Mouse (Mus musculus) intestine, embryonic 15.5 days (tissue): Measurements from ENCODE around the gene Iqcf4. TPM values are rescaled to one million over a fixed set of nuclear protein-coding genes. Genes with fewer than 3 reads are reported as not detected.

Source experiments
- ATAC-seq: fragments of 200-750 bp; cut with Nextera tagmentation; 2 replicates; pipeline ENCODE4 v1.8.0; 2017; ENCODE audit warnings: moderate TSS enrichment, moderate library complexity
- H3K27ac ChIP-seq: fragments of 300-500 bp; sonication (generic); 2 replicates; pipeline ENCODE4 v1.5.1; 2015; ENCODE audit warnings: mild to moderate bottlenecking, inconsistent platforms
- H3K27me3 ChIP-seq: fragments of 300-500 bp; sonication (generic); replicated peaks from 2 replicates; pipeline ENCODE4 v1.6.1; 2015; ENCODE audit warnings: inconsistent platforms
- H3K36me3 ChIP-seq: fragments of 300-500 bp; sonication (generic); 2 replicates; pipeline ENCODE4 v1.6.1; 2015; ENCODE audit warnings: inconsistent platforms
- H3K4me1 ChIP-seq: fragments of 300-500 bp; sonication (generic); replicated peaks from 2 replicates; pipeline ENCODE4 v1.6.1; 2015; ENCODE audit warnings: inconsistent platforms
- H3K4me2 ChIP-seq: fragments of 300-500 bp; sonication (generic); replicated peaks from 2 replicates; pipeline ENCODE4 v1.6.1; 2015; ENCODE audit warnings: mild to moderate bottlenecking, inconsistent platforms
- H3K4me3 ChIP-seq: fragments of 300-500 bp; sonication (generic); replicated peaks from 2 replicates; pipeline ENCODE4 v1.5.1; 2015; ENCODE audit warnings: inconsistent platforms
- H3K9ac ChIP-seq: fragments of 300-500 bp; sonication (generic); 2 replicates; pipeline ENCODE4 v1.6.1; 2015; ENCODE audit warnings: inconsistent platforms
- H3K9me3 ChIP-seq: fragments of 300-500 bp; sonication (generic); 2 replicates; pipeline ENCODE4 v1.6.1; 2016; ENCODE audit warnings: inconsistent platforms
- WGBS: fragments of 180-500 bp; shearing (Covaris S2); methylation state at CpG from one replicate; pipeline ENCODE4 v1.1.7; 2015; 5-methylcytosine and 5-hydroxymethylcytosine counted together
- polyA plus RNA-seq: library from polyadenylated mRNA; unstranded; fragments of >200 nt; fragmentation: Nextera tagmentation; extraction: Ambion mirVana; gene quantifications from 2 replicates; pipeline ENCODE4 v1.2.1, GENCODE M21; 2015

Gene Iqcf4
- polyA plus RNA-seq, 1 experiment from 2014 or later, result not detected

- 94% methylated on average over 5 of the region's 5 CpGs for WGBS
- no peak for ATAC-seq
These were observed 2.6 kb upstream of the Iqcf4 start for GRCm38 (mm10) chr9:106573366-106573765.

GRCm38 (mm10) chr9:106572186-106572585 is 1.4 kb upstream of the Iqcf4 start:
- Histone ChIP-seq H3K4me2 (no peak overlapping the region), H3K27me3 (no peaks in the 10 kb centered on the region), H3K36me3 (no peaks in the 10 kb centered on the region), H3K4me3 (no peak overlapping the region), H3K9me3 (no peaks in the 10 kb centered on the region), H3K27ac (no peak overlapping the region), H3K9ac (no peak overlapping the region), H3K4me1 (no peaks in the 10 kb centered on the region)
- no peak for ATAC-seq
- 56% methylated on average over 2 of the region's 2 CpGs for WGBS

More at GRCm38 (mm10) chr9:106573366-106573765, 2.6 kb upstream of the Iqcf4 start:
- H3K36me3 ChIP-seq, result no peaks in the 10 kb centered on the region
- no peaks in the 10 kb centered on the region for H3K9me3 ChIP-seq
- no peak overlapping the region for H3K27ac ChIP-seq
- no peaks in the 10 kb centered on the region for H3K4me1 ChIP-seq
- H3K4me2 ChIP-seq, result no peak overlapping the region
- no peak overlapping the region for H3K9ac ChIP-seq
- H3K27me3 ChIP-seq, result no peaks in the 10 kb centered on the region
- no peak overlapping the region for H3K4me3 ChIP-seq

GRCm38 (mm10) chr9:106566437-106566836 is 4.4 kb downstream of the Iqcf4 start:
- Histone ChIP-seq H3K9ac (no peak overlapping the region), H3K4me2 (peak overlapping the region; percentile 26; the same call in 1 of the 2 replicates), H3K9me3 (no peaks in the 10 kb centered on the region), H3K27me3 (no peaks in the 10 kb centered on the region), H3K4me1 (0 out of 2 replicates have a peak, but pooled peaks cover 3% of the 10 kb centered on the region), H3K36me3 (no peaks in the 10 kb centered on the region), H3K4me3 (no peak overlapping the region), H3K27ac (no peak overlapping the region)
- 45% methylated on average over 11 of the region's 11 CpGs for WGBS
- peak; percentile 62; the same call in 1 of the 2 replicates for ATAC-seq

GRCm38 (mm10) chr9:106564025-106564424 is 6.8 kb downstream of the Iqcf4 start:
- no peaks in the 10 kb centered on the region for H3K36me3 ChIP-seq
- H3K9ac ChIP-seq, result no peak overlapping the region
- H3K9me3 ChIP-seq, result no peaks in the 10 kb centered on the region
- no peak overlapping the region for H3K4me3 ChIP-seq
- ATAC-seq, result no peak
- H3K27ac ChIP-seq, result no peak overlapping the region
- H3K4me1 ChIP-seq, result 0 out of 2 replicates have a peak, but pooled peaks cover 3% of the 10 kb centered on the region
- no peak overlapping the region for H3K4me2 ChIP-seq
- 74% methylated on average over 8 of the region's 8 CpGs for WGBS
- H3K27me3 ChIP-seq, result no peaks in the 10 kb centered on the region

DNA sequence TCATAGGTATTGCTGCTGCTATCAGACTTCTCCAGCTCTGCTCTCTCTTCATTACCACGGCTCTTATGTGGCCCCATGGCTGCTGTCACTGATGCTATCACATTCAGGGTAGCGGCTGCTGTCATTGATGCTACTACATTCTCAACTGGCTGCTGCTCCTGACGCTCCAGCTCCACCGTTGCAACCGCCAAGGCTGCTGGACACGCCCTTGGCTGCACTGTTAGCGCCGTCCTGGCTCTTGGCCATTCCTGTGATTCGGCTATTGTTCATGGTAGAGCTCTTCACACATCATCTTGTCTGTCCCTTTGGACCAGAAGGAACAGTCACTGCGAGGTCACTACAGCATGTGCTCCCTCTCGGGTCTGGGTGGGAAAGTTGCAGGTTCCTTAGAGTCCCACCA is 8.5 kb downstream of the Iqcf4 start:
- H3K9me3 ChIP-seq, result no peaks in the 10 kb centered on the region
- 0 out of 2 replicates have a peak, but pooled peaks cover 3% of the 10 kb centered on the region for H3K4me1 ChIP-seq
- H3K9ac ChIP-seq, result no peak overlapping the region
- no peaks in the 10 kb centered on the region for H3K36me3 ChIP-seq
- no peak overlapping the region for H3K4me3 ChIP-seq
- no peak overlapping the region for H3K4me2 ChIP-seq
- H3K27me3 ChIP-seq, result no peaks in the 10 kb centered on the region
- no peak overlapping the region for H3K27ac ChIP-seq
- 89% methylated on average over 11 of the region's 11 CpGs for WGBS
- no peak for ATAC-seq

GRCm38 (mm10) chr9:106561531-106561930 is 9.3 kb downstream of the Iqcf4 start, which contains the start of gene Iqcf3:
Gene Iqcf3, minus strand, starts transcription at chr9:106561631.
- 90% methylated on average over 5 of the region's 5 CpGs for WGBS

GRCm38 (mm10) chr9:106534975-106535374 is 35.8 kb downstream of the Iqcf4 start:
- 89% methylated on average over 11 of the region's 11 CpGs for WGBS
- Histone ChIP-seq H3K4me2 (no peak overlapping the region), H3K9ac (no peak overlapping the region), H3K4me1 (no peaks in the 10 kb centered on the region), H3K36me3 (no peaks in the 10 kb centered on the region), H3K27ac (no peak overlapping the region), H3K27me3 (no peaks in the 10 kb centered on the region), H3K9me3 (no peaks in the 10 kb centered on the region), H3K4me3 (no peak overlapping the region)
- ATAC-seq, result no peak

More at GRCm38 (mm10) chr9:106561531-106561930, 9.3 kb downstream of the Iqcf4 start, which contains the start of gene Iqcf3:
- Histone ChIP-seq H3K9ac (no peak within 1 kb of the TSS), H3K9me3 (no peaks in the 10 kb centered on the region), H3K36me3 (no peaks in the 10 kb centered on the region), H3K4me2 (no peak within 1 kb of the TSS), H3K4me3 (no peak within 1 kb of the TSS), H3K27ac (no peak within 1 kb of the TSS), H3K4me1 (0 out of 2 replicates have a peak, but pooled peaks cover 2% of the 10 kb centered on the region), H3K27me3 (no peaks in the 10 kb centered on the region)
- ATAC-seq, result no peak

DNA sequence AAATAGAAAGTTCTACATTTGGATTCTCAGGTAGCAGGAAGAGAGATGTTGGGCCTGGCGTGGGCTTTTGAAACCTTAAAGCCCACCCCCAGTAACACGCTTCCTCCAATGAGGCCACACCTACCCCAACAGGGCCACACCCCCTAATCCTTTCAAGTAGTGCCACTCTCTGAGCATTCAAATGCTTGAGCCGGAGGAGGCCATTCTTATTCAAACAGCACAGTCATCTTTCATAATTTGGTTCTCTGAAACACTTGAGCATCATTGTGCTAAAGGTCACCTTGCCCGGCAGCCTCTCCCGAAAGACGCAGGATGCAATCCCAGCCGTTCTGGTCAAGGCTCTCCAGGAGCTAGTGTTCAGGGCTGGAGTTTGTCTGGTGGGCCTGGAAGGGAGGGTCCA is 36.5 kb downstream of the Iqcf4 start:
- Histone ChIP-seq H3K4me1 (no peaks in the 10 kb centered on the region), H3K27me3 (no peaks in the 10 kb centered on the region), H3K4me2 (no peak overlapping the region), H3K27ac (no peak overlapping the region), H3K4me3 (no peak overlapping the region), H3K36me3 (no peaks in the 10 kb centered on the region), H3K9me3 (no peaks in the 10 kb centered on the region), H3K9ac (no peak overlapping the region)
- no peak for ATAC-seq
- 93% methylated on average over 7 of the region's 7 CpGs for WGBS

DNA sequence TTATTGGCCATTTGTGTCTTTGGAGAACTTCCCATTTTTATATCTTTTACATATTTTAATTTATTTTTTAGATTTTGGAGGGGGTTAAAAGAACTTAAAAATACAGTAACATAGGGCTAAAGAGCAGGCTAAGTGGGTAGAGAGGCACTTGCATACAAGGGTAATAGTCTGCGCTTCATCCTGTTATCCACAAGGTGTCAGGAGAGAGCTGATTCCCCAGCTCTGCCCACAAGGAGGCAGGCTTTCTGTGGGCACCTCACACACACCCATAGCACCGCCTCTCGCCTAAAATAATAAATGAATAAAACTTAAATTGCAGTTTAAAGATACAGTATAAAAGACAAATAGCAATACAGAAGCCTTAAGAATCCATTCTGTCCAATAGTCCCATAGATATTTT is 39.0 kb downstream of the Iqcf4 start:
- no peaks in the 10 kb centered on the region for H3K27me3 ChIP-seq
- no peak overlapping the region for H3K4me2 ChIP-seq
- H3K9ac ChIP-seq, result no peak overlapping the region
- no peaks in the 10 kb centered on the region for H3K36me3 ChIP-seq
- no peak for ATAC-seq
- no peaks in the 10 kb centered on the region for H3K4me1 ChIP-seq
- no peak overlapping the region for H3K27ac ChIP-seq
- no peak overlapping the region for H3K4me3 ChIP-seq
- 24% methylated on average over 3 of the region's 3 CpGs for WGBS
- no peaks in the 10 kb centered on the region for H3K9me3 ChIP-seq

DNA sequence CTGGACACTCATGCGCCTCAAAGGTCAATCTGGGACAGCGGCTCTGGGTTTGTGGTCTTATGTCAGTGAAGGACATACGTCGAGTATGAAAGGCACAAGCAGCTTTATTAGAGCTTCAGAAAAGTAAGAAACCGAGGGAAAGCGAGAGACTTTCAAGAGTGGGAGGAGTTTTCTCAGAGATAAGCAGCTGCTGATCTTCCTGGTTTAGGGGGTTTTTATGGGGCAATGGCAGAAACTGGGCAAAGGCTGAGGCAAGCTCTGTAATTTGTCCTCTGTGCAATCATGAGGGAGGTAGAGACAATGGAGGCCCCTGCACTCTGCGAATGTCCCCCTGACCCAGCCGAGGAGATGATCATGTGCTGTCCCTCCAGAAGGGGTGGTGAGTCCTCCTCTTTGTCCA is 50.9 kb downstream of the Iqcf4 start:
- 61% methylated on average over 8 of the region's 8 CpGs for WGBS
- no peak for ATAC-seq

DNA sequence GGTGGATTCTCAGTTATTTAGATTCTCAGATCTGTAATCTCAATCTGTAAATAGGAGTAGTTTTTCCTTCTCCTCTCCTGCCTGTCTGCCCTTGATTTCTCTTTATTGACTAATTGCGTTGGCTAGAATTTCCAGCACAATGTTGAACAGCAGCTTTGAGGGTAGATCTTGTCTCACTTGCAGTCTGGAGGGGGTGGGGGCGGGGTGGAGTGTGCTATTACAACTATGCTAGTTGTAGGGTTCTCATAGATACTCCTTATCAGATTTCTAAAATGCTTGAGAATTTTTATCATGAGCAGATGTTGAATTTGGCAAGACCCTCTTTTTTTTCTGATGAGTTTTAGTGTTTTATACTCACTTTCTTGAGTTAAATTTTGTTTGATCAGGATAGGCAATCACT is 51.4 kb downstream of the Iqcf4 start:
- no peak overlapping the region for H3K4me3 ChIP-seq
- H3K27me3 ChIP-seq, result no peaks in the 10 kb centered on the region
- no peaks in the 10 kb centered on the region for H3K4me1 ChIP-seq
- WGBS, result 59% methylated on average over 2 of the region's 2 CpGs
- H3K27ac ChIP-seq, result no peak overlapping the region
- ATAC-seq, result no peak
- H3K36me3 ChIP-seq, result no peaks in the 10 kb centered on the region
- no peak overlapping the region for H3K4me2 ChIP-seq
- H3K9ac ChIP-seq, result no peak overlapping the region
- H3K9me3 ChIP-seq, result no peaks in the 10 kb centered on the region

More for the DNA sequence above, 50.9 kb downstream of the Iqcf4 start:
- Histone ChIP-seq H3K36me3 (no peaks in the 10 kb centered on the region), H3K27me3 (no peaks in the 10 kb centered on the region), H3K27ac (no peak overlapping the region), H3K4me1 (no peaks in the 10 kb centered on the region), H3K9ac (no peak overlapping the region), H3K4me3 (no peak overlapping the region), H3K4me2 (no peak overlapping the region), H3K9me3 (no peaks in the 10 kb centered on the region)
